Mouse (Mus musculus) hindbrain, embryonic 15.5 days (tissue): Measurements from ENCODE around the gene Tmx2. TPM values are rescaled to one million over a fixed set of nuclear protein-coding genes. Genes with fewer than 3 reads are reported as not detected.

ENCODE experiments used
- ATAC-seq: fragments of 200-750 bp; cut with Nextera tagmentation; 2 replicates; pipeline ENCODE4 v1.8.0; 2017; ENCODE audit warnings: low read depth, moderate number of reproducible peaks, moderate TSS enrichment; ENCODE audit not compliant: low FRiP score
- H3K27ac ChIP-seq: fragments of 300-500 bp; sonication (generic); replicated peaks from 2 replicates; pipeline ENCODE4 v1.5.1; 2015; ENCODE audit warnings: mild to moderate bottlenecking, inconsistent platforms
- H3K27me3 ChIP-seq: fragments of 300-500 bp; sonication (generic); 2 replicates; pipeline ENCODE4 v1.6.1; 2015; ENCODE audit warnings: control low read depth, inconsistent platforms
- H3K36me3 ChIP-seq: fragments of 300-500 bp; sonication (generic); 2 replicates; pipeline ENCODE4 v1.6.1; 2015; ENCODE audit warnings: control low read depth, inconsistent platforms
- H3K4me1 ChIP-seq: fragments of 300-500 bp; sonication (generic); replicated peaks from 2 replicates; pipeline ENCODE4 v1.6.1; 2015; ENCODE audit warnings: control low read depth, inconsistent platforms
- H3K4me2 ChIP-seq: fragments of 300-500 bp; sonication (generic); 2 replicates; pipeline ENCODE4 v1.6.1; 2015; ENCODE audit warnings: moderate library complexity, mild to moderate bottlenecking, inconsistent platforms
- H3K4me3 ChIP-seq: fragments of 300-500 bp; sonication (generic); 2 replicates; pipeline ENCODE4 v1.5.1; 2015; ENCODE audit warnings: mild to moderate bottlenecking, inconsistent platforms
- H3K9ac ChIP-seq: fragments of 300-500 bp; sonication (generic); 2 replicates; pipeline ENCODE4 v1.6.1; 2015; ENCODE audit warnings: inconsistent platforms
- H3K9me3 ChIP-seq: fragments of 300-500 bp; sonication (generic); 2 replicates; pipeline ENCODE4 v1.6.1; 2016; ENCODE audit warnings: control low read depth, inconsistent platforms
- WGBS: fragments of 180-500 bp; shearing (Covaris S2); methylation state at CpG from one replicate; pipeline ENCODE4 v1.1.7; 2015; 5-methylcytosine and 5-hydroxymethylcytosine counted together
- polyA plus RNA-seq: library from polyadenylated mRNA; unstranded; fragments of >200 nt; fragmentation: Nextera tagmentation; extraction: Ambion mirVana; gene quantifications from 2 replicates; pipeline ENCODE4 v1.2.1, GENCODE M21; 2015

The Tmx2 gene
- polyA plus RNA-seq, 1 experiment from 2014 or later = 294 TPM

DNA sequence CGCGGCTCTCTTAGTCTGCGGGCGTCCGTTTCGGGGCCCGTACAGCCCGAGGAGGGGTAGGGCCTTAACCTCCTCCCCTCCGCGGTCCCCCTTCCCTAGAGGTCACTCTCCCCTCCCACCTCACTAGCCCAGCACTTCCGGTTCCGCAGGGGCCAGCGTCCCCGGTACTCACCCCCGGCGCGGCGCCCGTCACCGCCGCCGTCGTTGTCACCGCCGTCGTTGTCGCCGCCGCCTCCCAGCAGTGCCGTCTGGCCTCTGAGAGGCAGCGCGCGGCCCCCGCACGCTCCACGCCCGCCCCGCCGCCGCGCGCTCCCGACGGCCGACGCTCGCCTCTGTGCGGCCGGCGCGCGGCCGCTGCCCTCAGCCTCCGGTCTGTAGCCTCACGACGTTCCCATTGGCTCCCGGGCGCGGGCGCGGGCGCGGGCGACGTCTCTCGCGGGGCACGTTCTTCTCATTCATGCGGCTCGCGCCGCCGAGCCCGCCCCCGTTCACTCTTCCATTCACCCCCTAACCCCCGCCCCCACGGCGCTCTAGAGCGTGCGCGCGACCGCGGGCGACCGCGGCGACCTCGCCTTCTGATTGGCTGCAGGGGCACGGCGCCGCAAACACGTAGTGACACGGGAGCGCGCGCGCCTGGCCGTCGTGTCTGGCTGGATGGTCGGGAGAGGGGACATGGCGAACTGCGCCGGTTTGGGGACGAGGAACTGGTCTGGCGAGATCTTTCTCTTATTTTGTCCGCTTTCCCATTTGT is 36.0 kb upstream of the Tmx2 start, which contains the start of gene Zdhhc5:
Gene Zdhhc5, minus strand, starts transcription at position 370 of the 751 bp plus-strand sequence.
- ATAC-seq = peak; percentile 96
- Histone ChIP-seq H3K4me3 (peak within 1 kb of the TSS; percentile 93), H3K27ac (peak within 1 kb of the TSS; percentile 94), H3K4me2 (peak within 1 kb of the TSS; percentile 96), H3K9me3 (no peaks in the 10 kb centered on the region), H3K36me3 (peaks cover 10% of the 10 kb centered on the region), H3K27me3 (no peaks in the 10 kb centered on the region), H3K9ac (peak within 1 kb of the TSS; percentile 97), H3K4me1 (peaks cover 27% of the 10 kb centered on the region)
- under 1% methylated on average over 100 of the region's 107 CpGs for WGBS

DNA sequence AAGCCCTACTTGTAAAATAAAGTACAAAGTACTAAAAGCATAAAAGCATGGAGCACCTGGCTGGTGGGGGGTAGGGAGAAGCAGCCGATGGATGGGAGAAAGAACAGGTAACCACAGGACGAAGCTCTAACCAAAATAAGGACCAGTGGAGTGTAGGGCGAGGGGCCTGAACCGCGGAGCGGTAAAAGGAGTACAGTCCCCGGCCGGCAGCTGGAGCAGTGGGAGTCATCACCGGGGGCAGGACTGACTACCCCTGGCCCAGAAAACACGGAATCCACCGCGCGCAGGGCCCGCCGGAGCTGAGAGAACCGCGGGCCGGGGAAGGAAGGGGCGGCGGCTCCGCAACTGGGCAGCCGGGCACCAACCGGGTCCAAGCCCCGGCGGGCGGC is 35.5 kb upstream of the Tmx2 start:
- Histone ChIP-seq H3K36me3 (peaks cover 10% of the 10 kb centered on the region), H3K4me2 (peak overlapping the region; percentile 96), H3K9me3 (no peaks in the 10 kb centered on the region), H3K9ac (peak overlapping the region; percentile 97), H3K27me3 (no peaks in the 10 kb centered on the region), H3K4me1 (peaks cover 31% of the 10 kb centered on the region), H3K27ac (peak overlapping the region; percentile 94), H3K4me3 (peak overlapping the region; percentile 93)
- ATAC-seq = no peak; the same call in 1 of the 2 replicates
- WGBS = under 1% methylated on average over 26 of the region's 26 CpGs

GRCm38 (mm10) chr2:84711898-84712297 is 33.0 kb upstream of the Tmx2 start:
- Histone ChIP-seq H3K4me1 (peaks cover 52% of the 10 kb centered on the region), H3K27me3 (no peaks in the 10 kb centered on the region)

GRCm38 (mm10) chr2:84707523-84707922 is 28.6 kb upstream of the Tmx2 start:
- no peaks in the 10 kb centered on the region for H3K9me3 ChIP-seq

More at GRCm38 (mm10) chr2:84711898-84712297, 33.0 kb upstream of the Tmx2 start:
- Histone ChIP-seq H3K27ac (no peak overlapping the region), H3K4me2 (no peak overlapping the region), H3K9me3 (no peaks in the 10 kb centered on the region), H3K4me3 (no peak overlapping the region), H3K9ac (no peak overlapping the region), H3K36me3 (peaks cover 23% of the 10 kb centered on the region)
- 91% methylated on average over 2 of the region's 2 CpGs for WGBS
- ATAC-seq = no peak

GRCm38 (mm10) chr2:84705295-84705694 is 26.4 kb upstream of the Tmx2 start:
- Histone ChIP-seq H3K27me3 (no peaks in the 10 kb centered on the region), H3K27ac (no peak overlapping the region), H3K36me3 (peaks cover 28% of the 10 kb centered on the region), H3K4me1 (peaks cover 27% of the 10 kb centered on the region), H3K9me3 (no peaks in the 10 kb centered on the region), H3K4me3 (no peak overlapping the region), H3K4me2 (no peak overlapping the region), H3K9ac (no peak overlapping the region)
- 96% methylated on average over 1 of the region's 1 CpGs for WGBS
- no peak for ATAC-seq

More at GRCm38 (mm10) chr2:84707523-84707922, 28.6 kb upstream of the Tmx2 start:
- H3K4me1 ChIP-seq = peaks cover 32% of the 10 kb centered on the region
- H3K4me3 ChIP-seq = no peak overlapping the region
- H3K27me3 ChIP-seq = no peaks in the 10 kb centered on the region
- no peak overlapping the region for H3K9ac ChIP-seq
- peaks cover 31% of the 10 kb centered on the region for H3K36me3 ChIP-seq
- 44% methylated on average over 1 of the region's 1 CpGs for WGBS
- no peak overlapping the region for H3K4me2 ChIP-seq
- ATAC-seq = no peak
- no peak overlapping the region for H3K27ac ChIP-seq

- H3K27ac ChIP-seq = no peak overlapping the region
- H3K27me3 ChIP-seq = no peaks in the 10 kb centered on the region
- no peaks in the 10 kb centered on the region for H3K9me3 ChIP-seq
- WGBS = 84% methylated on average over 5 of the region's 5 CpGs
- H3K4me1 ChIP-seq = peaks cover 22% of the 10 kb centered on the region
- H3K4me2 ChIP-seq = no peak overlapping the region
- H3K36me3 ChIP-seq = peaks cover 30% of the 10 kb centered on the region
- no peak for ATAC-seq
- no peak overlapping the region for H3K9ac ChIP-seq
- no peak overlapping the region for H3K4me3 ChIP-seq
Observed at GRCm38 (mm10) chr2:84704329-84704728, 25.4 kb upstream of the Tmx2 start.

DNA sequence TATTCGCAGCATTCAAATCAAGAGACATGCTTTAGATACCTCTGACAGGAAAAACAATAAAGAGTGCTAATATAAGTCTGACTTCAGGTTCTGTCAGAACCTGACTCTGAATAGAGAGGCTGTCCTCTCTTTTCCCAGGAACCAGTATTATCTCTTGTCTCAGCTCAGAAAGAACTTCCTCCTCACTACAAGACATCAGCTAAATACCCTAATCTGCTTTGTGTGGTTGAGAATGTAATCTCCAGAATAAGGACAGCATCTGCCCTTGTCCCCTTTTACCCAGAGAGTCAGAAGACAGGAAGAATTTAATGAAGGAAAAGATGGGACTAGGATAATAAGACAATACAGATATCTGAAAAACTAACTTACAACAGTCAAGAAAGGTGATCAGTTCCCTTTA is 24.6 kb upstream of the Tmx2 start:
- Histone ChIP-seq H3K27me3 (no peaks in the 10 kb centered on the region), H3K4me1 (peaks cover 16% of the 10 kb centered on the region), H3K4me2 (no peak overlapping the region), H3K27ac (no peak overlapping the region), H3K9ac (no peak overlapping the region), H3K9me3 (no peaks in the 10 kb centered on the region), H3K36me3 (peaks cover 27% of the 10 kb centered on the region), H3K4me3 (no peak overlapping the region)
- ATAC-seq = no peak
- 97% methylated on average over 1 of the region's 1 CpGs for WGBS

DNA sequence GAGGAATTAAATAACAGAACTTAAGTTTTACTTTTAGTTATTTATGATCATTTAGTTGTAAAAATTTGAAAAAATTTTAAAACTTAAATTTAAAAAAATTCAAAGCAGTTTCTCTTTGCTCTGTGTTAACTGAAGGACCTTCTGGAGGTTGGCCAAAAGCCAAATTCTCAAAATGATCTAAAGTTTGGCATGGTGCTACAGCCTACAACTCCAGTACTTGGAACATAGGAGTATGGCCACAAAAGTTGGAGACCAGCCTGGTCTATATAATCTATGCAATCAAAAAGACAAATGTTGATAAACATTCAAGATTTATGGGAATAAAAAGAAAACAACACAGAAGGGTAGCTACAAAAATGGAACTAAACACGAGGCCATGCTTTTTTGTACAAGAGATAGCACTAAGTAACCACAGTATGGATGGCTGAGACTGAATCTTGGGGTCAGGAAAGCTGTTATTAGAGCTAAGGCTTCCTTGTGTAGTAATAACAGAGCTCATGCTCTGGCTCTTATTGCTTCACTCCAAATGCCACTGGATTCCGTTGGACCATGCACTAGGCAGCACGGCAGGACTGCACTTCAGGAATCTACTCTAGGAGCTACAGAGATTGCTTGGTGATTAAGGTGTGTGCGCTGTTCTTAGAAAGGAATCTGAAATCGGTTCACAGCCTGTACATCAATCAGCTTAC is 16.2 kb upstream of the Tmx2 start:
- H3K4me1 ChIP-seq = no peaks in the 10 kb centered on the region

DNA sequence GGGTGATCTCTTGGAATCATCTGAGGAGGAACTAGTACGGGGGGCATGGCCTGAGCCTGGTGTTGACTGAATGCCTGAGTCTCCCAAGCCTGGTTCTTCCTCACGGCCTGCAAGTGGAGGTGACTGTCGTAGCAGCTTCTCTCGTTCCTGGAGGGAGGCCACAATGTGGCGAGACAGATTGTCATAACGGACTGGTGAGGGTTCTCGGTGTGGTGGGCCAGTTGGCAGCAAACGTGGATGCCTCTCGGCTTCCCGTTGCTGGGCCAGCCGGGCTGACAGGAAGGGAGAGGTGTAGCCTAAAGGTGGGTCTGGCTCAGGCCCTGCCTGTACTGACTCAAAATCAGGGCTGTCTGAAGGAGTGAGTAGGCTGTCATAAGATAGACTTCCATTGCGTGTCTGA is 11.1 kb upstream of the Tmx2 start:
- no peak overlapping the region for H3K27ac ChIP-seq
- H3K9me3 ChIP-seq = no peaks in the 10 kb centered on the region
- WGBS = 89% methylated on average over 12 of the region's 12 CpGs
- no peaks in the 10 kb centered on the region for H3K4me1 ChIP-seq
- H3K27me3 ChIP-seq = no peaks in the 10 kb centered on the region
- no peak overlapping the region for H3K4me2 ChIP-seq
- H3K36me3 ChIP-seq = peaks cover 89% of the 10 kb centered on the region
- no peak overlapping the region for H3K9ac ChIP-seq
- H3K4me3 ChIP-seq = no peak overlapping the region
- no peak; the same call in 1 of the 2 replicates for ATAC-seq

More for the DNA sequence above, 16.2 kb upstream of the Tmx2 start:
- H3K27me3 ChIP-seq = no peaks in the 10 kb centered on the region
- peaks cover 63% of the 10 kb centered on the region for H3K36me3 ChIP-seq
- H3K27ac ChIP-seq = no peak overlapping the region
- no peaks in the 10 kb centered on the region for H3K9me3 ChIP-seq
- H3K9ac ChIP-seq = no peak overlapping the region
- no peak for ATAC-seq
- 95% methylated on average over 5 of the region's 5 CpGs for WGBS
- H3K4me2 ChIP-seq = no peak overlapping the region
- H3K4me3 ChIP-seq = no peak overlapping the region

GRCm38 (mm10) chr2:84688080-84688844 is 9.3 kb upstream of the Tmx2 start:
- no peak overlapping the region for H3K4me3 ChIP-seq
- no peaks in the 10 kb centered on the region for H3K27me3 ChIP-seq
- WGBS = 79% methylated on average over 2 of the region's 2 CpGs
- H3K9me3 ChIP-seq = no peaks in the 10 kb centered on the region
- H3K9ac ChIP-seq = no peak overlapping the region
- H3K36me3 ChIP-seq = peaks cover 78% of the 10 kb centered on the region
- H3K27ac ChIP-seq = no peak overlapping the region
- no peak overlapping the region for H3K4me2 ChIP-seq
- ATAC-seq = no peak
- no peaks in the 10 kb centered on the region for H3K4me1 ChIP-seq

DNA sequence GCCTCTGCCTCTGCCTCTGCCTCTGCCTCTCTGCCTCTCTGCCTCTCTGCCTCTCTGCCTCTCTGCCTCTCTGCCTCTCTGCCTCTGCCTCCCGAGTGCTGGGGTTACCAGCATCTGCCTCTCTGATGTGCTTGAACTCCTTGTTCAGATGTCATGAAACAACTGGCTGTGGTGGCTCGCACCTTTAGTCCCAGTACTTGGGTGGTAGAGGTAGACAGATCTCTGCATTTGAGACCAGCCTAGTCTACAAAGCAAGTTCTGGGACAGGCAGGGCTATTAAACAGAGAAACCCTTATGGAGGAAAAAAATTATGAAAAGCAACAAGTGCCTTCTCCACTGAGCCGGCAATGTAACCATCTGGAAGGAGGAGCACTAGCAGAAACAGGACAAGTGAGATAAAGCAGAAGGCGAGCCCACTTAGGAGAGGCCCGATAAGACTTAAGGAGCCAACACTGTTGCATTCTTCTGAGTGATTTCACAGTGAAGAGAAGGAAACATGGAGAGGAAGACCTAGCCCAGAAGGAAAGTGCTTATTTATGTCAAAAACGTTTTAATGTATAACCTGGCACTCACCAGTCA is 3.8 kb upstream of the Tmx2 start:
- peaks cover 13% of the 10 kb centered on the region for H3K4me1 ChIP-seq
- no peak overlapping the region for H3K4me2 ChIP-seq
- no peak overlapping the region for H3K4me3 ChIP-seq
- ATAC-seq = no peak
- 91% methylated on average over 6 of the region's 6 CpGs for WGBS
- H3K27me3 ChIP-seq = no peaks in the 10 kb centered on the region
- H3K36me3 ChIP-seq = peaks cover 31% of the 10 kb centered on the region
- no peak overlapping the region for H3K27ac ChIP-seq
- H3K9ac ChIP-seq = no peak overlapping the region
- no peaks in the 10 kb centered on the region for H3K9me3 ChIP-seq
